Mouse (Mus musculus): ENCODE data around the gene Lefty2.
"Not testable (repeated sequence)": the region's sequence is repeated elsewhere in the genome, so short reads cannot be mapped to it uniquely, and the experiment has no call there.

The Lefty2 gene

DNA sequence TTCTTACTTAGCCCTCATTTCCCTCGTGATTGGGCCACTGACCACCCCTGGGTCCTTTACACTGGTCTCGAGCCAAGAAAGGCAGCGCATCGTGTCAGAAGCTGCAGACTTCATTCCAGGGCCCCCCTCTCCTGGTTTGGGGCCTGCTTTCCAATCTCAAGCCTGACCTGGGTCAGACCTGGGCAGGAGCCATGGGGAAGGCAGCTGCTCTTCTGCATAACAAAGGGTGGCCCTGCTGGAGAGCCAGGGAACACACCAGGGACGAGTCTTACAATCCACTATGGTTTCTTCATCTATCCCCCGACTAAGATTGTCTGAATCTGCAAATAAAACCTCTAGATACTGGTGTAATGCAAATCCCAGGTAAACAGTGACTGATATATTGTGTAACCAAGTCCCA lies 40.8 kb downstream of the Lefty2 start:
- in situ Hi-C loops (cut with MboI, MseI): no loop called here

DNA sequence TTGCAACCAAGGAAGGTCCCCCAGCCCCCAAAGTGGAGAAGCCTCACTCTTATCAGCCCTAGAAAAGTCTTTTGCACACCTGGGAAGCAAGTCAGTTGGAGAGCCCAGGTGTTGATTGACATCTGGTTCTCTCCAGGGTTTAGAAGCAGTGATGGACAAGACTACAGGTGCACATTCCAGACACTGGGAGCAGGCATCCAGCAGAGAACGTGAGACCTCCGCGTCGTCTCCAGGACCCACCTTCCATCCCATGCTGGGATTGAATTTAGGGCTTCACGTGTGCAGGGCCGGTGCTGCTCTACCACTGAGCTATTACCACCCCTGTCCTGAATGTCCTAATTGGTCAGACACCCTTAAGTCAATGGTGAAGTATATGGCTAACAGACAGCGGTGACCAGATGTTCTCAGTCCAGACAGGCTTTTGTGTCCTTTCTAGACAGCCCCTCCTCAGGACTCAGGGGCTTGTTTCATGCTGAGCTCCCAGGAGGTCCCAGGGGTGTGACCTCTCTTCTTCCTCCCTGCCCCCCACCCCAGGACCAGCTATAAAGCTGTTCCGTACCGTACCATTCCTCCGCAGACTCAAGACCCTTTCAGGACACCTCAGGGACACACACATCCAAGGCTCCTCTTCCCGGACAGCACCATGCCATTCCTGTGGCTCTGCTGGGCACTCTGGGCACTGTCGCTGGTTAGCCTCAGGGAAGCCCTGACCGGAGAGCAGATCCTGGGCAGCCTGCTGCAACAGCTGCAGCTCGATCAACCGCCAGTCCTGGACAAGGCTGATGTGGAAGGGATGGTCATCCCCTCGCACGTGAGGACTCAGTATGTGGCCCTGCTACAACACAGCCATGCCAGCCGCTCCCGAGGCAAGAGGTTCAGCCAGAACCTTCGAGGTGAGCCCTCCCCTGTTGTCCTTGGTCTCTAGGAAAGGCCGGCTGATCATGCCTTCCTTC lies 41.8 kb downstream of the Lefty2 start, which contains the start of gene Lefty1:
Lefty1 (plus strand) TSS at position 556 of the 953 bp plus-strand sequence.
- in situ Hi-C loops (cut with MboI, MseI): no loop called here

DNA sequence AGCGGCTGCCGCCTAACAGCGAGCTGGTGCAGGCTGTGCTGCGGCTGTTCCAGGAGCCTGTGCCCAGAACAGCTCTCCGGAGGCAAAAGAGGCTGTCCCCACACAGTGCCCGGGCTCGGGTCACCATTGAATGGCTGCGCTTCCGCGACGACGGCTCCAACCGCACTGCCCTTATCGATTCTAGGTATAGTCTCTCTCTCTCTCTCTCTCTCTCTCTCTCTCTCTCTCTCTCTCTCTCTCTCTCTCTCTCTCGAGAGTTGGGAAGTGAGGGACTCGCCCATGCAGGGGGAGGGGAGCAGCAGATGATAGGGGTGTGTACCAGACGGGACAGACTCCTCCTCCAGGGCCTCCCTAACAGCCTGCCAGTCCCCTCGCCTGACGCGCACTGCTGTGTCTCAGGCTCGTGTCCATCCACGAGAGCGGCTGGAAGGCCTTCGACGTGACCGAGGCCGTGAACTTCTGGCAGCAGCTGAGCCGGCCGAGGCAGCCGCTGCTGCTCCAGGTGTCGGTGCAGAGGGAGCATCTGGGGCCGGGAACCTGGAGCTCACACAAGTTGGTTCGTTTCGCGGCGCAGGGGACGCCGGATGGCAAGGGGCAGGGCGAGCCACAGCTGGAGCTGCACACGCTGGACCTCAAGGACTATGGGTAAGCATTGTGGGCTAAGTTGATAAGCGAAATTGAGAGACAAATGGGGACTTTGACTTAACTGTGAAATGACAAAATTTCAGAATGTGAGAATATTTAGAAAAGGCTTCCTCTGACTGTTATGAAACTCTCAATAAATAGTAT lies 43.9 kb downstream of the Lefty2 start:
- in situ Hi-C loops (cut with MboI, MseI): not testable (repeated sequence)

GRCm38 (mm10) chr1:180937631-180938030 lies 44.7 kb downstream of the Lefty2 start:
- in situ Hi-C loops (cut with MboI, MseI): not testable (repeated sequence)

DNA sequence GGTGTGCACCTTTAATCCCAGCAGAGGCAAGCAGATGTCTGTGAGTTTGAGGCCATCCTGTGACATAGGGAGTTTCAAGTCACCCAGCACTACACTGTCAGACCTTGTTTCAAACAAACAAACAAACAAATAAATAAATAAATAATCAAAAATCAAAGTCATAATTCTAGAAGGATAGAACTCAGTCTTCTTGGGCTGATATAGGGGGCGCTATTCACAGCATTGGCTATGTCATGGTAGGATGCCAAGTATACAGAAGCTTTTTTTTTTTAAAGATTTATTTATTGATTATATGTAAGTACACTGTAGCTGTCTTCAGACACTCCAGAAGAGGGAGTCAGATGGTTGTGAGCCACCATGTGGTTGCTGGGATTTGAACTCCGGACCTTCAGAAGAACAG lies 45.9 kb downstream of the Lefty2 start:
- in situ Hi-C loops (cut with MboI, MseI): not testable (repeated sequence)

DNA sequence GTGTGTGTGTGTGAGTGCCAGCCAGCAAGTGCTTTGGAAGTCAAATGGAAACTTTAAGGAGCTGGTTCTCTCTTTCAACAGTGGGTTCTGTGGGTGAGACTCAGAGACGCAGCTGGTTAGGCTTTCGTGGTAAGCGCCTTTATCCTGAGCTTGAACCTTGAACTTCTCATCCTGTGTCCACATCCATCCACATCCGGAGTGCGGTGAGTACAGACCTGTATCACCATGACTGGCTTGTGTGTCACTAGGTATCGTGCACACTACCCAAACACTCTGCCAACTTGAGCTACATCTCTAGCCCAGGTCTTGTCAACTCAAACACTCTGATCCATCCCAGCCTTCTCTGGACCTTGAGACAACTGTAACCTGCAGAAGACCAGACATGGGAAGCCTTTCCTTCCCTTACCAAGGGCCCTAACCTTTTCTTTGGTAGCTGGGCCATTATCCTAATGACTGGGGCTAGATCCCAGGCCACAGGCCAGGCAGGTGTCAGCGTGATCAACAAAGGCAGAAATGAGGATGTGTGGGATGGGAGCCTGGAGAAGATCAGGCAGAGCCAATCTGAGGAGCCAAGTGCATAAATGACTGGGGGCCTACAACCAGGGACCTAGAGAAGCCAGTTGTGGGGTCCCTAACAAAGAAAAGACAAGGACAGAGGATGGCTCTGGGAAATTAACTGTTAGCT lies 48.0 kb downstream of the Lefty2 start:
- in situ Hi-C loops (cut with MboI, MseI): no loop called here

- in situ Hi-C loops (cut with MboI, MseI): no loop called here
Measured at GRCm38 (mm10) chr1:180941726-180942125, 48.8 kb downstream of the Lefty2 start.

- in situ Hi-C loops (cut with MboI, MseI): no loop called here
Measured at GRCm38 (mm10) chr1:180942166-180943031, 49.5 kb downstream of the Lefty2 start, which contains the start of gene Tmem63a. TSS of gene Tmem63a (plus strand) at chr1:180942344.

GRCm38 (mm10) chr1:180943032-180943644 lies 50.2 kb downstream of the Lefty2 start:
- in situ Hi-C loops (cut with MboI, MseI): no loop called here

GRCm38 (mm10) chr1:180943896-180944295 lies 51.0 kb downstream of the Lefty2 start:
- in situ Hi-C loops (cut with MboI, MseI): no loop called here

DNA sequence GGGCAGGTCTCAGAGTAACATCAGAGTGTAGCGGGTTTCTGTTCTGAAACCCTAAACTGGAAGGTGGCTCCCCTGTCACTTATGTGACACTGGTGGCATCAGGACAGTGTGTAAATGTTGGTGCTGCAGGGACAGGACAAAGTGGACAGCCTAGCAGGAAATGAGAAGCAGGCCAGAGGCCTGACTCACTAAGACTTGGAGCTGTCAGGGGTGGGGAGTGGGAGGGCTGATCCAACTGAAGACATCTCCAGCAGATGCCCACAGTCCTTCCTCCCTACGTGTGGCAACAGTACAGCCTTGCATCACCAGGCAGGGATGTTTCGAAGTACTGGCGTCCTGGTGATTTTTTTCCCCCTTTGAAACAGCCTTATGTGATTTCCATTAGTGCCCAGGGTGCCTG lies 51.6 kb downstream of the Lefty2 start:
- in situ Hi-C loops (cut with MboI, MseI): no loop called here

DNA sequence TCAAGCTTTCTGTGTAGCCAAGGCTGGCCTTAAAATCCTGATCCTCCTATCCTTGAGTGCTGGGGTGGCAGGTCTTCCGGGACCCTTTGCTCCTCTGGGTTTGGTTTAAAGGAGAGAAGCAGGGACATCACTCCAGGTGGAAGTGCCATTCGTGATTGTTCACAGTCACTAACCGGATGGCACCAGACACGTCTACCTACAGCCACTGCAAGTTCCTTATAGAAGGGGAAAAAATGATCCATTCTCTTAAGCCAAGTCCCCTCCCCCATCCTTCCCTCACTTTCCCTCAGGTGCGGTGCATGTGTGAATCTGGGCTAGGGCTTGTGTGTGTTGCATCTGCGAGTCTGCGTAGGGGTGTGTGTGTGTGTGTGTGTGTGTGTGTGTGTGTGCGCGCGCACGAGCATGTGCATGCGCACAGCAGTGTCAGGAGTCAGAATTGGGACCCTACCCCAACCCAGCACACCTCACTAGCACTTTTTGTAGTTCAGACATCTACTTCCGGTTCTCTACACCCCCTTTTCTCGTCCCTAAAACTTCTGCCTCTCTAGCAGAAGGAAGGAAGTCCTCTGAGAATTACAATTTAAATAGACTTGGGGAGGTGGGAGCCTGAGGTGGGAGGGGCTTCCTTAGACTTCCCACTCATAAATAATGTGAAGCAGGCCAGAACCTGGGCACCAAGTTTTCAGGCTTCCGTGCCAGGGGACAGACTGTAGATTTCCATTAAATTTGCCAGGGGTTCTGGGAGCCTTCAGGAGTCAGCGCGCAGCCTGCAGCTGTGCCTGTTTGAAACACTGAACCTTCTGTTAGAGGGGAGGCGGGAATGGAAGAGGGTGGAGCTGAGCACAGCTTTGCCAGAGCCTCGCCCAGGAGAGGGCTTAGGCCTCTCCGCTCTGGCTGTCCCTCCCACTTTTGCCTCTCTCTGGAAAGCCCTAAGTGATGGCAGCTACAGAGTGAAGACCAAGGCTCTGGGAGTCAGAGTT lies 52.4 kb downstream of the Lefty2 start:
- in situ Hi-C loops (cut with MboI, MseI): no loop called here

GRCm38 (mm10) chr1:180946448-180946847 lies 53.5 kb downstream of the Lefty2 start:
- in situ Hi-C loops (cut with MboI, MseI): no loop called here

Data from regulatory T cell (primary cell).